Mouse (Mus musculus) thymus, postnatal 36 days (tissue): ENCODE results near the gene Mphosph10.
A peak's percentile ranks its signal among the peaks of the same experiment; 100 is the strongest.

Source experiments
- DNase-seq, 2 experiments: peaks; one replicate each; pipeline ENCODE4 v3.0.0; 2022; ENCODE audit warnings: mixed read lengths in 2 of 2

Mphosph10 gene

DNA sequence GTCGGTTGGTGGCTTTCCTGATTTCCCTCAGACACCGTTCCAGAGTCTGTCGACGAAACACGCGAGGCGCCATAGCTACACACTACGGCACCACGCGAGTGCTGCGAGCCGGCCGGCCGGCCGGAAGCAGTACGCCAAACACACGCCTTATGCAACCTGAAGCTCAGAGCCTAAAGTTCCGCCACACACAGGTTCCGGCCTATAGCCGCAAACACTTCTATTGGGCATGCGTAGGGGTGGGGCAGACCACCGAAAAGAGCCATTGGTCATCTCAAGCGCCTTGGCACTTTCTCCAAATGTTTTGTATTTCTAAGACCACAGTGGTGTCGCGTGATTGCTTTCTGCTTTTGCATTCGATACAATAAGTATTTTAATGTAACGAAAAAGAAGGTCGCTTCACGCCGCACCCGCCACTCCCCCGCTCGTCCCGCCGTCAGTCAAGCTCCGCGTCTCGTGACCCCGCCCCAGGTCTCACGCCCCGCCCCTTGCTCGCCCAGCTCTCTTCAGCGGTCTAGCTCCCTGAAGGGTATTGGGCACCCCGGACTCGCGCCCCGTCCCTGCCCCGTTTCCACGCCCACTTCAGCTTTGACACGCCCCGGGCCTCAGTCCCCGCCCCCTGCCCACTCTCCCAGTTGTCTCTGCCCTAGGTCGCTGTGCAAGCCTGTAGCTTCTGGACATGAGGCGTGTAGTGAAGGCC is at the start of gene Mphosph10, which contains the start of gene Mcee:
TSS of gene Mphosph10 (minus strand) at position 147 of the 697 bp plus-strand sequence.
TSS of gene Mcee (plus strand) at position 486 of the 697 bp plus-strand sequence.
- peak; percentile 99 to 100 for DNase-seq

DNA sequence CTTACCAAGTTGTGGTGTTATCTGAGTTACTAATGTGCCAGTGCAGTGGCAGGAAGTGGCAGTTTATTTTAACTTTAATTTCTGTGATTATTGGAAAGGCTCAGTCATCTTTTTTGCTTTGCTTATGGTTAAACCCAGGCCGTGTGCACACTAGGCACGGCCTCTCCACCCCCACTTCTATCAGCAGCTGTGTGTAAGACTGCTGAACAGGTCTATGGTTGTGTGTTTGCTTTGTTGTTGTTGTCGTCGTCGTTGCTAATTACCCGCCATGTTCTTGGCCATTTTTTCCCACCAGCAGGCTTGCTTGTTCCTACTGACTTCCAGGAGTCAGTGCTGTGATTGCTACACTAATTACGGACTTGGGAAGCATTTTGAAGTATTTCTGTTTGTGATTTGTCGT is 48.5 kb upstream of the Mphosph10 start:
- no peak for DNase-seq

DNA sequence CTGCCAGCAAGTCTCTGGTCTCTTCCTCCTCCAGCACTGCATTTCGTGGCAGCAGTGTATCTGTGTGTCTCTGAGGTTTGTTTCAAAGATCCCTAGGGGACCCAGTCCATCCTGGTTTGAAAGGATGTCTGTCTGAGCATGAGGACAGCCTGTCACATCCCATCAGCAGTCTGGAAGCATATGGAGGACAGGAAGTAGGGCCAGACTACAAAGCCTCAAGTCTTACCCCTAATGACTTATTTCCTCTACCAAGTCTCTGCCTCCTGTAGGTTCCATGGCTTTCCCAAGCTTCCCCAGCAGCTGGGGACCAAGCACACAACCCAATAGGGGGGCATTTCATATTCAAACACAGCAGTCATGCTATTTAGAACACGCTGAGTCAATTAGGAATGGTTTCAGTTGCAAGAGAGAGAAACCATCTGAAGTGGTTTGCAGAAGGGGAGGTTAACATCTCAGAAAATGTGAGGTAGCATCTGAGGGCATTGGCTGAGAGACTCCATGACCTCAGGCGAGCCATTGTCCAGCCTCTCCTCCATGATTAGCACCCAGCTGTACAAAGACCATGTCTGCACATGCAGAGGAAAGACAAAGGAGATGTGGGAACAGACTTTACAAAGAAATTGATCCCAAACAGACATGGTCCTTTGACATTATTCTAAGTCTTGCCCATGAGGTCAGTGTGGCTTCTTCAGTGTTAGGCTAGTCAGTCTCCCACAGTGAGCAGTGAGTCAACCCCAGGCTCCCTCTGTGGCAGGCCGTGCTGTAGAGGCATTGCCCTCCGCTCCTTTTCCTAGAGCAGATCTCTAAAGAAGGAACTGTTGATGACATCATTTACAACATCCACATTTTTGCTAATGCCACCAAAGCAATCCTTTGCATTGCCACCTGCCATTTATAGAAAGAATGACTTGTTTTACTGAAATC is 47.8 kb upstream of the Mphosph10 start:
- DNase-seq: no peak

DNA sequence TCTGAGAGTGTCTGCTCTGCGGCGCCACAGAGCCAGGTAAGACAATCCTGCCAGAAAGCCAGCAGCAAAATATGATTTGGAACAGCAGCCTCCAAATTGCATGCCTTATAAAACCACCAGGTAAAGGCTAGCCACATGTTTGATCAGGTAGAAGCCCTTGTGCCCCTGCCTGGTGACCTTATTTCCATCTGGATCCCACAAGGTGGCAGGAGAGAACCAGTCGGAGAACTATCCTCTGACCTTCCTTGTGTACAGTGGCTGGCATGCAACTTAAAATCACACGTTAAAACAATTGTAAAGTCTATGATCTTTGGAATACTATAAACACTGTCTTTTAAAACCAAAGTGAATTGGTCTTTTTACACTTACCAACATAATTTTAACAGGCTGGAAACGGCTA is 32.8 kb upstream of the Mphosph10 start:
- DNase-seq: no peak

DNA sequence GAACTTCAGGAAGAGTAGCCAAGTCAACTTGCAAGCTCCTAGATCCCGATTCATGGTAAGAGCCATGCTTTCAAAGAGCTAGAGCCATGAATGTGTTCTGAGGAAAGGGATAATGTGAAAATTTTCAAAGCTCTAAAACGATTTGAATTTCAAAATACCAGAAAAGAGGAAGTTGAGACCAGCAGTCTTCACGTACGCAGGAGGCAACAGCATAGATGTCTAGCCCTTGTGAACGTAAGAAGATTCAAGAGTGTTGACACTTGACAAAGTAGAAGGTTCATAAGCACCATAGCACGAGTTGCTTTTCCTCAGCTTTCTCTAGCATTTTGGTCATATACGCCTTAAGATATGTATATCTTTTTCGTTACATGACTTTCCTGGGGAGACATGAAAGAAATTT is 11.9 kb upstream of the Mphosph10 start:
- no peak for DNase-seq

DNA sequence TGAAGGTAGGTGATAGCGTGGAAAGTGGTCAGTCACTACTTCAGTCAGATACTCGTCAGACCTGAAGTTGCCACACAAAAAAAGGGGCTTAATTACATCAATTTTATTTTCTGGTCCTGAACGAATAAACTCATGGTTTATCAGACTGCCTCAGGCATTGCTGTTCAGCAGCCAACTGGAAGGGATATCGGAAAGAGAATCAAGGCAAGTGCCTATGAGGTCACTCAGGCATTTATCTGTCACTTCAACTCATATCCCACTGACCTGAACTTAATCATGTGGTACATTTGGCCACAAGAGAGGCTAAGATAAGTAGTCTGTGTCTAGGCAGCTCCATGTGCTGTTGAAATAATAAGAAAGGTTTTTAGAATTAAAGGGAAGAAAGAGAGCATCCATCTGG is 10.4 kb upstream of the Mphosph10 start:
- DNase-seq: no peak

DNA sequence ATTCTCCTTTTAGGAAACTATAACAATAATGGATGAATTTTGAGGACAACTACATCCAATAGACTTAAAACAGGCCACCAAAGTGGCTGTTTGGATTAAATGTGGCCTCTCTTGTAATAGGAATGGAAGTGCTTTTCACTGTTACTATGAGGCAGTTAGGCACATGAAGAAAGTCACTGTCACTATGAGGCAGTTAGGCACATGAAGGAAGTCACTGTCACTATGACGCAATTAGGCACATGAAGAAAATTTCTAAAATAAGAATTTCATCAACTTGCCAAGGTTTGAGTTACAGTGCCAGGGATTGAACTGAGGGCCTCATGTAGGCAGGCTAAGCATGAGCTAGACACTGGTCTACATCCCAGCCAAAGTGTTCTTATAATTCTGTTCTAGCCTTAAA is 8.7 kb upstream of the Mphosph10 start:
- no peak for DNase-seq

DNA sequence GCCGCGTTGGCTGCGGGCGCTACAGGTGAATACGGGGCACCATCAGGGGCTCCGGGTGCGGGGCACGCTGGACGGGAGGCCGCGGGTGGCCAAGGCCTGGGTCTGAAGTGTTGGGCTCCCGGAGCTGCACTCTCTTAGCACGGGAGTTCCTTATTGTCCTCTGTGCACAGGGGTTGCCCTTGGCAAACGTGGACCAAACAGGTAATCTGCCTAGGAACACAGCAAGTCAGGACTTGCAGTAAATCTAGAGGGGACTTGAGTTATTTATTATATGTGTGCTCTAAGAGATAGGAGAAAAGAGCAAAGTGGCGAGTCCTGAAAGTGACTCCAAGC is 717 bp upstream of the Mphosph10 start:
- no peak for DNase-seq

DNA sequence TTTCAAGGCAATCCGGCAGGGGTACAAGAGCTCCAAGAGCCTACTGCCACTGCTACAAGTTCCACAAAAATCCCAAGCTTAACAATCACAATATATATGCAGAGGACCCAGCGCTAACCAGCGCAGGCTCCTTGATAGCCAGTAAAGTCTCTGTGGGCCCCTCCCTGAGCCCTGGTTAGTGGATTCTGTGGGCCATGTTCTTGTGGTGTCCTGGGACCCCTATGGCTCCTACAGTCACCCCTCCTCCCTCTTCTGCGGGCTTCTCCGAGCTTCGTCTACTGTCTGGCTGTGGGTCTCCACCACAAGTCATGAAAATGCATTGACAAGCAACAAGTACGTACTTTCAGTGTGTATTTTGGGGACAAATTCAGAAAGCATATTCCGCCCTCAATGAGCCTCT is 589 bp downstream of the Mphosph10 start:
- peak; percentile 5 to 16 for DNase-seq

DNA sequence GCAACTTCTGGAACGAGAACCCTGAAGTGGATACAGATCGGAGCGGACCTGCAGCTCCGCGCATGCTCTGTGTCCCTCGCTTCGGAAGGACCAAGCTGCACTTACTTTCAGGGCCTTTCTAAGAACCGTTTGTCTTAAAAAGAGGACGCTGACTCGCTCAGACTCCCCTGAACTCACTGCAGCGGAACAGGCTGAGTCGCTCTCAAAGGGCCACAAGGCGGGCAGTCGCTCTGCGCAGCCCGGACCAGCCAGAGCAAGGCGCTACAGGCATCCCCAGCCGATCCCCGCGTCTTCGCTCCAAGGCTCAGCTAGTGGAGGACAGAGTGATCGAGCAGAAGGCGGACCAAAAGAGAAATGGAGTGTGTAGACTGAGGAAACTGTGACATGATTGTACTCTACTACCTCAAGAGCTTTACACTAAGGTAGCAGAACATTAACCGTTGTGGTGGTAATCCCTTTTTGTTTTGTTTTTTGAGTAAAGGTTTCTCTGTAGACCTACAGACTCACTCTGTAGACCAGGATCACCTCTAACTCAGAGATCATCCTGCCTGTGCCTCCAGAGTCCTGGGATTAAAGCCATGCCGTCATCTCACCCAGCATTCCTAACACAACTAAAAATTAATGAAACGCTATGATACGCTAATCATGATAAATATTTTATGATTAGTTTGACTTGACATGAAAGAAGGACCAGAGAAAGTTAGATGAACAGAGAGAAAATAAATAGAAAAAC is 18.1 kb downstream of the Mphosph10 start, which contains the start of gene Fan1:
TSS of gene Fan1 (minus strand) at position 266 of the 733 bp plus-strand sequence.
- DNase-seq: peak; percentile 85 to 88

DNA sequence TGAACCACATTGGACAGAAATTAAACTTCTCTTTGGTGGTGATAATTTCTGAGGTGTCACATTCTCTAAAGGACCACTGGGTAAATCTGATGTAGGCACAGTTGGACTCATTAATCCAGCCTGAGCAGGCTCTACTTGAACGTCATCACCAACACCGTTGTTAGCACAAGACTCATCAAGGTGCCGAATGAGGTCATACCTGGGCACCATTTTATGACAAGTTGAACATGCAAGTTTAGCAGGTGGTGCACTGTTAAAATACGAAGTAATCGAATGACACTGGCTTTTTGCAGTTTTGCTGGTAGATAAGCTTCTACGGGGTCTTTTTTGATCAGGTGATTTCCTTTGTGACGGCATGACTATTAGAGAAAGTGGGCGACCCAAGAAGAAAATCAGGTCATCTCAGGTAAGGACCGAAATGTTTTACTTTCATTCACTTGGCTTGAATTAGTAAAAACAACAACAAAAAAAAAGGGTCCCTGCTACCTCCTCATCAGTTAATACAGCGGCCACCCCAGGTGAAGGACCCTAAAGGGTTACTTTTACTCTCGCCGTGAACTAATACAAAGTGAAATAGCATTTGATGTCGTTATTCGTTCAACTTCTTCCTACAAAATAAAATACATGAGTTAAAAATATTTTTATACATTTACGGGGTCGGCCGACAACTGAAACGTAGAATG is 18.8 kb downstream of the Mphosph10 start:
- DNase-seq: no peak

DNA sequence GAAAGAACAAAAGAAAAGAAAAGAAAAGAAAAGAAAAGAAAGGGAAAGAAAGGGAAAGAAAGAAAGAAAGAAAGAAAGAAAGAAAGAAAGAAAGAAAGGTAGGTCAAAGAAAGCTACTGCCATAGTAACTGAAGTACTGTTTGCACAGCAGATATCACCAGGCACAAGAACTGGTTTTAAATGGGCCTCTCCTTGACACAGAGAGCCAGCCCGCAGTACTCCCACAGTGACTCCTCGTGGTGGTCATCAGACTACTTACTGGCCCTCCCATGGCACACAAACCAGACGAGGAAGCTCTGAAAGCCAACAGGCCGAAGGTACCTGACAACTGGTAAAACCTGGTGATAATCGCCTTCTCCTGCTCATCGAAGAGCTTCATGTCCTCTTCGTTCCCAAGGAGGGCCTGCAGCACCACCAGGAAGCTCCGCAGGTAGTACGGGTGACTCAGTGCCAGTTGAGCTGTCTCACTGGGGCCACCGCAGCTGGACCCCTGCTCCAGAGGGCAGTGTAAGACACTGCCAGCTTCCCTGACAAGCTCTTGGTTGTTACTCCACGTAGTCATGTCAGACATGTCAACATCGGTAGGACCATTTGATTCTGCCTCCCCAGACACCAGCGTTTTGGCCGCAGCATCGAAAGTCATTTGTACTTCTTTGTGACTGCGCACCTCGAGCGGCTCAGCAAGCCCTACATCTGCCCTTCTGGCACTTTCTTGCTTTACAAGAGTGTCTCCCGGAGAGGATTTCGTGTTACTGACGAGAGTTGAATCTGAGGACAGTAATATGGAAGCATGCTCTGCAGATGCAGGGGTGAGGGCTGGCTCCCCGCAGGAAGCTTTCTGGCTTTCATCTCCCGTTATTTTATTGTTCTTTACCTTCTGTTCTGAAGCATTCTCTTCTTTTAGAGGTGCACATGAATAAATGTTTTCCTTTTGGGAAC is 19.9 kb downstream of the Mphosph10 start:
- DNase-seq: no peak

DNA sequence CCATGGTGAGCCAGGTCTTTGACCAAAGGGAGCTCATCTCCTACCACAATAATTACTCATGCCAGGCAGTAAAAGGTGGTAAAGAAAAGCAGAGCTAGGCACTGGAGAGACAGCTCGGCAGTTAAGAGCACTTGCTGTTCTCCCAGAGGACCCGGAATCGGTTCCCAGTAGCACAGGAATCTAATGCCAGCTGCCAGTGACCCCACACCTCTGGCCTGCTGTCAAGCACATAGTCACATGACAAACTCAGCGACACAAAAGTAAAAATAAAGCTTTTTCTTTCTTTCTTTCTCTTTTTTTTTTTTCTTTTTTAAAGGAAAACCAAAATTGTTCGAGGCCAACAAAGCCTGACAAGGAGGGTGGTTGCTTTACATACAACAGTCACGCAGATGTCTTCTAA is 22.2 kb downstream of the Mphosph10 start:
- DNase-seq: no peak

DNA sequence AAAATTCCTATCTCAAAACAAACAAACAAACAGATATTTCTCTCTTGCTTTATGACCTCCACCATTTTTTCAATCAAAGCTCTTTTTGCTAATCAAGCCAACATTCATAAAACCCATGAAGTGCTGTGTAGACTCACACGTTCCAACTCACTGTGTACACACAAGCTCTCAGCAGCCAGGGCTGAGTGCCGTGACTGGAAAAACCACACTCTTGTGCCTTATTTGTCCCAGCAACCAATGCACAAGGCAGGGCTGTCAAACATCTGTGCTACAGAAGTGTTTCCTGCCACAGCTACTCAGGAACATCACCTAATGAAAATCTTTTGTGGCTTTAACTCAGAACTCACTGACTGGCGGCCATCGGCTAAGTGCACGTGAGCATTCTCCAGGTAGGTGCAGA is 26.2 kb downstream of the Mphosph10 start:
- no peak for DNase-seq

DNA sequence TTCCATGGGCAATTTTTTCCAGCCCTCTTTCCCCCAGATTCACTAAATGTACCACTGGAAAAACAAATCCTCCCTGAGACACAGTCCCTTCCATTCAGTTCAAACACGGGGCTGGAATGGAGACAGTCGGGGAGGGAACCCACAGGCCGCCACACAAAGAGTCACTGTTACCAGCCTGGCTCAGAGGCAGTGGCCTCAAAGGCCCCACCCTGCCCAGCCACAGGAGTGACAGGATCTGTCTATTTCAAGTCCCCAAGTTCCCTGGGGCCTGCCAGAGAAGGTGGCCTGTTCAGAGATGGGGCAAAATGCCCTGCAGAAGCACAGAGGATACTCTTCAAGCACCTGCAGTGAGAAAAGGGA is 31.5 kb downstream of the Mphosph10 start:
- no peak for DNase-seq

DNA sequence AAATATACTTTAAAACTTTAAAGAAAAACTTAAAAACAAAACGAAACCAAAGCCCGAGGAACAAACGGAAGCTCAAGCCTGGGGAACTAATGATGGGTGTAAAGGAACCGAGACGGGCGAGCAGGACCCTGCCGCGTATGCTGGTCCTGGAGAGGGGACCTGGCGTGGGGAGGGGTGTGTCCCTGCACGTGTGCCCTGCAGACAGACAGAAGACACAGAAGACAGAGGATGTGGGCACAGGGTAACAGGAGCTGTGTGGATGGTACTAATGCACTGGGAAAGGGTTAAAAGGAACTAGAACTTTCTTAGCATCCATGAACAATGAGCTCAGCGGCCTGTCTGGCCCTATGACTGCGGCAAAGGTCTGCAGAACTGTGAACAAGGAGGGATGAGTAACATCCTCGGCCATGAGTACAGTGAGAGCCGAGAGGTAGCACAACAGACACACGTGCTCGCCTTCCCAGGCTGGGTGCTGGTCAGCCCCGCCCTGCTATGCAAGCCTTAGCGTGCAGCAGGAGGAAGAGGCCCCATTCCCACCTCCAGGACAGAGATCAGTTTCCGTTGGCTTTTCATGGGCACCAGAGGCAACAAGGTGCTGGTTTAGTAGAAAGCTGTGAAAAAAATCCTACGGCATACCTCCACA is 32.0 kb downstream of the Mphosph10 start:
- no peak for DNase-seq

DNA sequence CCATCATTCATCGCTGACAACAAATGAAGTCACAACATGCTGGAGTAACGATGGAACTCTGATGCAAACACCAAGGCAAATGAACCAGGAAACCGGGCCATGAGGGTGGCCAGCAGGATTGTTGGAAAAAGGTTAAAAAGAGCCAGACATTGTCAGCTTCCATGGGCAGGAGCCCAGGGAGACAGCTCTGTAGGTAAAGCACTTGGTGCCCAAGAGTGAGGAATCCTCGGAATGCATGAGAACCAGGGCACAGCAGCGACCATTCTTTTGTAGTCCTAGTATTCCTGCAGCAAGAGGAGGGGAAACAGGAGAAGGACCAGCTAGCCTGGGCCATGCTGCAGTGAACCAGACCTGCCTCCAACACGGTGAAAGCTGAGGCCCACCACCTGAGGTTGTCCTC is 33.4 kb downstream of the Mphosph10 start:
- no peak for DNase-seq

DNA sequence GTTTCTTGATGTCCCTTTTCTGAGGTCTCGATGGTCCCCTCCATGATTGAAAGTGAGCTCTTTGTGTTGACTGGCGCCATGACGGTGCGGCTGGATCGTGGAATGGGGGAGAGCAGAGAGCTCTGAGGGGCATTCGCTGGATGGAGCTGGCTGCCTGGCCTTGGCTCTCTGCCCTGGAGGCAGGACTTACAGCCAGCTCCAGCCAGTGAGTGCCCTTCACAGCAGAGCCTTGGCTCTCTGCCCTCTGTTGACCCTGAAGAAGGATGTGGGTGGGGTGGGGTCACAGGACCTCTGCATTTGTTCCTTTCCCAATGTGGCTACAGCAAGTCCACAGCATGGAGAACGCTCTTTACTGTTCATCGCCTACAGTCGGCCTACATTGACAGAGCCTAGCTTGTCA is 34.7 kb downstream of the Mphosph10 start:
- DNase-seq: no peak

DNA sequence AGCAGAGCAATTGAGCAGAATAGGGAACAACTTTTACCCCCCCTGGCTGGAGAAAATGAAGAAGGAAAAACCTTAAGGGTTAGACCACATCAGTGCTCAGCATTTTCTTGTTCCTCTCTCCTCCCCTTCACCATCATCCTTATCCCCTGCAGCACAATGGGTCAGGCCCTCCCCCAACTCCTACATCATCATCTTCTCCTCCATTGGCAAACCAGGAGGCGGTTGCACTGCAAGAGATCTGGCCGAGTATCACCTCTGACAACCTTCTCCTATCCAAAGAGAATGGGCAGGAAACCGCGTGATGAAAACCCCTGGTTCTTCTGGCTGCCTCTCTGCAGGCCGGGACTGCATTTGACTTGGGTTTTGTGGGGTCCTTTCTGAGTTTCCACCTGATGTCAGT is 35.4 kb downstream of the Mphosph10 start:
- no peak for DNase-seq

DNA sequence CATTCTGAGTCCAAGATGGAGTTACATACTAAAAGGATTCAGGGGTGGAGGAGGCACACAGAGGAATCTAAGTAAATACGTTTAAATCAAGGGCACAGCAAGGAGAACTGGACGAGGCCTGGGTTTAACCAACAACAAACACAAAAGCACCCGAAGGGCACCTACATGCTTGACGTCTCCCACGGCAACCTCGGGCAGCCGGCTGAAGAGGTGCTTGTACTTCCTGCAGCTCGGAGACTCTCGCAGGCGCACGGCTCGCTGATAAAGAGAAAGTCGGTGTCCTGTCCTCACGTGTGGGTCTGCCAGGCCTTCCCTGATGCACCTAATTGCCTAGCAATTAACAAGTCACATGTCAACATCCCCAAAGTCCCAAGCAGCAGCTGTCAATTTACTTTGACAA is 37.9 kb downstream of the Mphosph10 start:
- no peak for DNase-seq

DNA sequence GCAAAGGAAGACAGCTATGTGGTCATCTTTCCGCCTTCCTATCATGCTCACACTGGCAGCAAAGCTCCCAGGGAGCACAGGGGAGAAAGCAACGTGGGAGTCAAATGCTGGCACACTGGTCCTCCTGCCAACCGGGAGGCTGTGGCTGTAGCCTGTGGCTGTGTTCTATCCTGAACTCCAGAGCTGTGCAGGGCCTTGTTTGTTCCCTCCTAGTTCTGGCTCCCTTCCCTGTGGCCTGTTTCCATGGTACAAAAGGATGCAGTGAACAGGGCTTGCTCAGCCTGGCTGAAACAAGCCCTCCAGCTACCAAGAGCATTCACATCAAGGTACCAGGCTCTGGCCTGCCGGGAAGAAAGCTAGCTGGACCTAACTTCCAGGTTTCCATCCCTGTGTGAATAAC is 41.0 kb downstream of the Mphosph10 start:
- DNase-seq: no peak
